Mouse (Mus musculus): ENCODE results near the gene H2al1i.
"Not testable (repeated sequence)": the region's sequence is repeated elsewhere in the genome, so short reads cannot be mapped to it uniquely, and the experiment has no call there.

DNA sequence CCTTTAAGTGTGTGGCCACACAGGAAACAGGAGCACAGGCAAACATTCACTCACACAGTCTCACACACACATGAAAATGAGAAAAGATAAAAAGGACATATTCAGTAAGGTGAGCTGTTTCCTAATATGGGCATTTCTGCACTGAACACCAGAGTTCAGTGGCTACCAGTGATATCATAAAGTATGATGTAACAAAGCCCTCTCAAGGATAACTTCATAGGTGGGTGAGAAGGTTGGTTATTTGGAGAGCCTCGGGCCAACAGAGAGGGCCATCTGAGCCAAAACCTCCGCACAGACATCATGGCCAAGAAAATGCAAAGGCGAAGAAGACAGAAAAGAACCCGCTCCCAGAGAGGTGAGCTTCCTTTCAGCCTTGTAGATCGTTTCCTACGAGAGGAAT lies 3.3 kb upstream of the H2al1i start, which contains the start of gene H2al1h:
- not testable (repeated sequence) for TF ChIP-seq POLR2A (IDR thresholded peaks at IDR 0.05; ENCODE audit: low read depth, low read length); CTCF (IDR thresholded peaks at IDR 0.05; ENCODE audit: extremely low read depth, insufficient read depth, insufficient read length, insufficient replicate concordance)
